Mouse (Mus musculus) heart, embryonic 11.5 days (tissue): ENCODE data around the gene Uba52. TPM values are rescaled to one million over a fixed set of nuclear protein-coding genes. Genes with fewer than 3 reads are reported as not detected.

Experiments
- ATAC-seq: fragments of 200-750 bp; cut with Nextera tagmentation; replicated peaks from 2 replicates; pipeline ENCODE4 v1.8.0; 2017; ENCODE audit warnings: moderate library complexity; ENCODE audit not compliant: insufficient number of reproducible peaks, low FRiP score, low TSS enrichment
- H3K27ac ChIP-seq: fragments of 300-500 bp; sonication (generic); 2 replicates; pipeline ENCODE4 v1.5.1; 2014; ENCODE audit warnings: mild to moderate bottlenecking, low read depth, low read length
- H3K27me3 ChIP-seq: fragments of 300-500 bp; sonication (generic); 2 replicates; pipeline ENCODE4 v1.6.1; 2014; ENCODE audit warnings: mild to moderate bottlenecking, low read length, mixed read lengths; ENCODE audit not compliant: control insufficient read depth, insufficient read depth
- H3K36me3 ChIP-seq: fragments of 300-500 bp; sonication (generic); 2 replicates; pipeline ENCODE4 v1.6.1; 2014; ENCODE audit warnings: mild to moderate bottlenecking, low read length, moderate library complexity, mixed read lengths; ENCODE audit not compliant: control insufficient read depth, insufficient read depth
- H3K4me1 ChIP-seq: fragments of 300-500 bp; sonication (generic); 2 replicates; pipeline ENCODE4 v1.6.1; 2014; ENCODE audit warnings: low read length; ENCODE audit not compliant: control insufficient read depth, insufficient read depth
- H3K4me2 ChIP-seq: fragments of 300-500 bp; sonication (generic); 2 replicates; pipeline ENCODE4 v1.6.1; 2014; ENCODE audit warnings: mild to moderate bottlenecking, moderate library complexity
- H3K4me3 ChIP-seq: fragments of 300-500 bp; sonication (generic); 2 replicates; pipeline ENCODE4 v1.5.1; 2014; ENCODE audit warnings: low read depth, low read length
- H3K9ac ChIP-seq: fragments of 300-500 bp; sonication (generic); 2 replicates; pipeline ENCODE4 v1.6.1; 2014; ENCODE audit warnings: mild to moderate bottlenecking, low read depth, low read length, moderate library complexity
- H3K9me3 ChIP-seq: fragments of 300-500 bp; sonication (generic); replicated peaks from 2 replicates; pipeline ENCODE4 v1.6.1; 2016; ENCODE audit warnings: low read length; ENCODE audit not compliant: control insufficient read depth
- WGBS: fragments of 180-500 bp; shearing (Covaris S2); extraction: QIAGEN DNeasy Blood & Tissue Kit; methylation state at CpG from one replicate; pipeline ENCODE4 v1.1.7; 2014; ENCODE audit not compliant: insufficient replicate concordance; 5-methylcytosine and 5-hydroxymethylcytosine counted together
- polyA plus RNA-seq: library from polyadenylated mRNA; unstranded; fragments of >200 nt; fragmentation: Nextera tagmentation; extraction: Ambion mirVana; gene quantifications from 2 replicates; pipeline ENCODE4 v1.2.1, GENCODE M21; 2014

Gene Uba52
- polyA plus RNA-seq, 1 experiment from 2014 or later = 827 TPM

DNA sequence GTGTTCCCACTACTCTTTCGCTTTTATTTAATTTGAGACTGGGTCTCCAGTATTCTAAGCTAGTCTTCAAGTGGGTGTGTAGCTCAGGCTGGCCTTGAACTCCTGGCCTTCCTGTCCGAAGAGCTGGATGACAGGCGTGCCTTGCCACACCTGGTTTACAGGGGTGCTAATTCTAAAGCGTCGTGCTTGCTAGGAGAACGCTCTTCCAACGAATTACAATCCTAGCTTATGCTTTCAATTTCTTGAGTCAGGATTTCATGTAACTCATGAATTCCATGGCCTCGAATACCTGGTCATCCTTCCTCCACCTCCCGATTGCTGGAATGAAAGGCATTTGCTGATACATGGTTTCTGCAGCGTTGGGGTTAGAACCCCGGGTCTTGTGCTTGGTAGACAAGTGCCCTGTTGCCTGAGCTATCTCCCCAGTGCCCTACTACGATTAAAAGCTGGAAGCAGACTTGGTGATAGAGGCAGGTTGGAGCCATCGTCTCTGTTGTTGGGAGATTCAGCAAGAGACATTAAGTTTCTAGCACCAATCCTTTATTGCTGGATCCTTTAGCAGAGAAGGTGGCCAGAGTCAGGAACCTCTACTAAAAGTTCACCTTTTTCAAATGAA is 17.7 kb upstream of the Uba52 start:
- peak overlapping the region; percentile 98 for H3K9ac ChIP-seq
- H3K36me3 ChIP-seq = peaks cover 28% of the 10 kb centered on the region
- WGBS = 21% methylated on average over 13 of the region's 13 CpGs
- H3K4me3 ChIP-seq = peak overlapping the region; percentile 91
- no peaks in the 10 kb centered on the region for H3K9me3 ChIP-seq
- H3K4me1 ChIP-seq = peaks cover 21% of the 10 kb centered on the region
- peak overlapping the region; percentile 68 for H3K4me2 ChIP-seq
- H3K27ac ChIP-seq = peak overlapping the region; percentile 91
- no peak for ATAC-seq
- H3K27me3 ChIP-seq = no peaks in the 10 kb centered on the region

DNA sequence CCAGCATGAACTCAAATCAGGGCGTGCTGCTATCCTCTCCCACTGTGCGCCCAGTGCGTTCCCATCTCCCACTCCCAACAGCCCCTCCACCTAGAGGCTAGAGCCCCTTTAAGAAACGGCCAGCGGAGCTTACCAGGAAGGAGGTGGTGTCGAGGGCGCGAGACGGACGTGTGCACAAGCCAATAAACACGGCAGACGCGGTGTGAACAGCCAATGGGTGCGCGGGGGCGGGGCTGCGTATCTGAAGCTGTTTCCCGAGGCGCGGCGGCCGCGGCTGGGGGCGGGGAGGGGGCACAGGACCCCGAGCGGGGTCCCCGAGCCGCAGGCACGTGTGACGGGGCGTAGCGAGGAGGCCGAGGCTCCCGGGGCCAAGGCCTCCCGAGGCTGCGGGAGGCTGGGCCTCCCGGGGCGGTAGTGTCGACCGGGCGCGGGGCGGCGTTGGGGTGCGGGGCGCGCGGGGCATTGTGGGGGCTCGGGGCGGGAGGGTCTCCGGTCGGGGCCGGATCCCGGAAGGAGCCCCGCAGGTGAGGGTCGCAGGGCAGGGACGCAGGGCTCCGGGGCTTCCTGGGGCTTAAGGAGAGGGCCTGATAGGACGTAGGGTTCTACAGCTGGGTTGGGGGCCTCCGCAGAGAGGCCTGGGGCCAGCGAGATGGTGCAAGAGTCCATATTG is 17.0 kb upstream of the Uba52 start, which contains the start of the genes Fkbp8 and Kxd1:
Gene Fkbp8 (plus strand): TSS at position 213 of the 670 bp plus-strand sequence.
Gene Kxd1 (minus strand): TSS at position 445 of the 670 bp plus-strand sequence.
- Histone ChIP-seq H3K9me3 (no peaks in the 10 kb centered on the region), H3K36me3 (peaks cover 26% of the 10 kb centered on the region), H3K4me1 (peaks cover 21% of the 10 kb centered on the region), H3K9ac (peak within 1 kb of the TSS; percentile 98), H3K27ac (peak within 1 kb of the TSS; percentile 91), H3K27me3 (no peaks in the 10 kb centered on the region), H3K4me3 (peak within 1 kb of the TSS; percentile 91), H3K4me2 (peak within 1 kb of the TSS; percentile 68)
- peak; percentile 88 for ATAC-seq
- WGBS = under 1% methylated on average over 51 of the region's 61 CpGs

DNA sequence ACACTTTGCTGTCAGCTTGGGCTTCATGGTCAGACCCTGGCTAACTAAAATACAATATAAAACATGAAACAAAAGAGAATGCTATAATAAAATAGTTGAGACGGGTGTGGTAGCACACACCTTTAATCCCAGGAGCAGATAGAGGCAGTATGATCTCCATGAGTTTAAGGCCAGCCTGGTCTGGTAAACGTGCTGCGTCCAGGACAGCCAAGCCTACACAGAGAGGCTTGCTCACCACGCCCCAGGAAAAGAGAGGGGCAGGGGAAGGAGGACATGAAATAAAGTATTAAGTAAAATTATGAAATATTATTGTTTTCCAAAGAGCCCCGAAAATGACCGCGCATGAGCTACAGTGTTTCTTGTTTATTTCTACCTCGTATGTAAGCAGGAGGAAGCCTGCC is 16.5 kb upstream of the Uba52 start:
- WGBS = 4% methylated on average over 8 of the region's 8 CpGs
- H3K27ac ChIP-seq = peak overlapping the region; percentile 1; the same call in 1 of the 2 replicates

DNA sequence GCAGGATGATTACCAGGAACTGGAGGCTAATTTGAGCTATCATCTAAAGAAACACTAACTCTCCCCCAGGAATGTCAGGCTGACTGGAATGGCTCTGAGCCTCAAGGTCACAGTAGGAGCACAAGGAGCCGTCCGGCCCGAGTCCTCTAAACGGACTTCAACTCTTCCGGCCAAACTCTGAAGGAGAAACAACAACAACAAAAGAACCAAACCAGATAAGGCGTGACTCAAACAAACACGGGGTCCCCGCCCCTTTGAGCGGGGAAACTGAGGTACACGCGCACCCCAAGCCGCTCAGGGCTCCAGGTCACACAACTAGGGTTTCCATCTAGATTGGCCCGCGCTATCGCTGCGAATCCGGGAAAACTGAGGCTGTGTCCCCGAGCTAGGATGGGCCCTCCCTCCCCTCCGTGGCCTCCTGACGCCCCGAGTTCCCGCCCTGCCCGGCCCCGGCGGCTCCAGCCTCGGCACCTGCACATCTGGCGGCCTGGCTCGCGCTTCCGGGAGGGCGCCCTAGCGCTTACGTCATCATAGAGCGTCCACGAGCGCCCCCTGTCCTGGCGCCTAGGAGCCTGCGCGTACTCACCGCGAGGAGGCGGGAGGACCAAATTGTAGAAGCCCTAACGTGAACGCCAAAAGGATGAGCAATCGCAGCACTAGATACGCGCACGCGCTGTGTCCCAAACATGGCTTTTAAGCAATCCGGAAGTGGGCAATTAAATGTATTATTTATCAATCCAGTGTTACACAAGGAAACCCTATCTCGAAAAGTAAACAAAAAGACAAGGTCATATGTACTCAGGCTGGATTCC is 12.2 kb upstream of the Uba52 start:
- Histone ChIP-seq H3K27ac (peak overlapping the region; percentile 82), H3K9me3 (no peaks in the 10 kb centered on the region), H3K4me1 (peaks cover 15% of the 10 kb centered on the region), H3K36me3 (no peaks in the 10 kb centered on the region; the same call in 1 of the 2 replicates), H3K4me3 (peak overlapping the region; percentile 77), H3K4me2 (peak overlapping the region; percentile 73), H3K9ac (peak overlapping the region; percentile 90), H3K27me3 (no peaks in the 10 kb centered on the region)
- WGBS = under 1% methylated on average over 51 of the region's 51 CpGs
- ATAC-seq = peak; percentile 74

More for the DNA sequence above, 16.5 kb upstream of the Uba52 start:
- Histone ChIP-seq H3K27me3 (no peaks in the 10 kb centered on the region), H3K9ac (peak overlapping the region; percentile 98), H3K4me3 (peak overlapping the region; percentile 91), H3K9me3 (no peaks in the 10 kb centered on the region), H3K4me2 (peak overlapping the region; percentile 68), H3K36me3 (peaks cover 21% of the 10 kb centered on the region), H3K4me1 (peaks cover 25% of the 10 kb centered on the region)
- no peak for ATAC-seq

DNA sequence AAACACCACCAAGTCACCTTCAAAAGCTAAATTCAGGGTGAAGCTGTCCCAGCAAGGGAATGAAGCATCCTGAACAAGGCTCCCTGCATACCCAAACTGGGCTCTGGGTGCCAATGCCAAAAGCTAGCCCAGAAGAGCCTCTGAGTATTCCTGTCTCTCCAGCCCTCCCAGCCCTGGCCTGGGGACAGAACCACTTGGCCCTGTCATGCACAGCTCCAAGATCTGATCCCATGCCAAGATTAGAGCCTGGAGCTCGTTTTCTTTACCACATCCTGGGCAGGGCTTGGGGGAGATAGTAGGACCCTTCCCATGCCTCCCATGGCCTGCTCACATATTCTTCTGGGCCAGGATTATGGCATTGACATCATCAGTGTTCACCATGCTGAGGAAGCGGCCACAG is 9.0 kb upstream of the Uba52 start:
- Histone ChIP-seq H3K9me3 (no peaks in the 10 kb centered on the region), H3K4me1 (0 out of 2 replicates have a peak, but pooled peaks cover 6% of the 10 kb centered on the region), H3K27me3 (no peaks in the 10 kb centered on the region), H3K27ac (no peak overlapping the region), H3K4me3 (no peak overlapping the region), H3K4me2 (no peak overlapping the region), H3K36me3 (peaks cover 2% of the 10 kb centered on the region; the same call in 1 of the 2 replicates), H3K9ac (no peak overlapping the region)
- ATAC-seq = no peak
- 64% methylated on average over 2 of the region's 2 CpGs for WGBS

DNA sequence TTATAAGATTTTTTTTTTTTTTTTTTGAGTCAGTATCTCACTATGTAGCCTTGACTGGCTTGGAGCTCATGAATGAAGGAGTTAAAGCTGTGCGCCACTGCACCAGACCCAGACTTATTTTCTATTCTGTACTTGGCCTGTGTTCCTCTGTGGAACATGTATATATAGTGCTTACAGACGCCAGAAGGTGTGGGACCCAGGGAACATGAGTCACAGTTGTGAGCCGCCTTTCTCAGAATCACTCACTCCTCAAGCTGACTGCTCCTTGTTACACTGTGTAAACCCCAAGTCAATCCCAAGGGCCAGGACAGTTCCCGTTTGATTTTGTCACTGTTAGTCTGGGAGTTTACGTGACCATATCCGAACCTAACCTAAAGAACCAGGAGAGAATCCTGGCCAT is 8.4 kb upstream of the Uba52 start:
- ATAC-seq = no peak
- peaks cover 2% of the 10 kb centered on the region; the same call in 1 of the 2 replicates for H3K36me3 ChIP-seq
- H3K4me1 ChIP-seq = 0 out of 2 replicates have a peak, but pooled peaks cover 6% of the 10 kb centered on the region
- H3K9ac ChIP-seq = no peak overlapping the region
- H3K9me3 ChIP-seq = no peaks in the 10 kb centered on the region
- H3K27ac ChIP-seq = no peak overlapping the region
- H3K4me2 ChIP-seq = no peak overlapping the region
- WGBS = 89% methylated on average over 6 of the region's 6 CpGs
- no peaks in the 10 kb centered on the region for H3K27me3 ChIP-seq
- no peak overlapping the region for H3K4me3 ChIP-seq

DNA sequence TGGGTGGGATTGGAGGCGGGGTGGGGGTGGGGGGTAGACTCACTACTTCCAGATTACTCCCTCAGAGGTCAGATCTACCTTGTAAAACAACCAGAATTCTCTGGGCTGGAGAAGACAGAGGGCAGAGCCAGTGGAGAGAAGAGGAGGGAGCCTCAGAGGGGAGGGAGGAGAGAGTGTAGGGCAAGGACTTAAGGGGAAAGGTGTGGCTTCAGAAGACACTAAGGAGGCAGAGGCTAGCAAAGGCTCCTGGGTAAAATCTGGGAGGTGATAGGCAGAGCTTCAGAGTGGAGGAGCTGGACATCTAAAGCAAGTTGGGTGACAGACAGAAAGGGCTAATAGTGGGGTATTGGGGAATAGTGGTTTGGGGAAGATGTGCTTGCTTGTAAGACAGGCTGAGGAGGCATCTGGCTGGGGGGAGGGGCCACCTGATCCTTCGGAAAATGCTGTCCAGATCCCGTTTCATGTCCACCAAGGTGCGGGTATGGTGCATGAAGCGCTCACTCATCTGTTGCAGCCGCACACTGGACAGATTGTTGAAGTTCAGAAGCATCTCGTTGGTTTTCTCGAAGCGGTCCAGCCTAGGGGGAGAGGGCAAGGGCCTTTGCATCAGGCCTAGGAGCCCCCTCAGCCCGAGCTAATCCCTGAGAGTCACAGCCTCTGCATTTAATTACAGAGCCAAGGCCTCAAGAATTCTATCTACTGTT is 7.5 kb upstream of the Uba52 start:
- no peak for ATAC-seq
- H3K36me3 ChIP-seq = peaks cover 2% of the 10 kb centered on the region; the same call in 1 of the 2 replicates
- WGBS = 73% methylated on average over 10 of the region's 10 CpGs

DNA sequence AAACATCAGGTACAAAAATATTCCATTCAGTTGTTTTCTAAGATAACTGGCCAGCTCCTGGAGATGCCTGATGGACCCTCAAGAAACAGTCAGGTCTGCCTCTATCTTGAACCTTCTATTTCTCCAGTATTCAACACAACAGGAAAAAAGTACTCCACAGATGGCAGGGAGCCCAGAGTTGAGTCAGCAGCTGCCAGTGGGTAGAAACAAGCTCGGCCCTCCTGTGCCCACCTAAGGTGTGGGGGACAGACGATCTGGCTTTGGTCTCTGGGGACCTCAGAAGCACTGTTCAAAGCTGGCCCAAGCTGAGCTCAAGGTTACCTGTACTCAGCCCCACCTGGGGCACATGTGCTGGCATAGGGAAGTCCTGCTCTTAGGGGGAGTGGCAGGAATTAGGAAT is 2.8 kb upstream of the Uba52 start:
- H3K27me3 ChIP-seq = no peaks in the 10 kb centered on the region
- 89% methylated on average over 2 of the region's 2 CpGs for WGBS
- no peak overlapping the region for H3K4me3 ChIP-seq
- no peak overlapping the region for H3K4me2 ChIP-seq
- no peak overlapping the region; the same call in 1 of the 2 replicates for H3K9ac ChIP-seq
- no peak overlapping the region for H3K27ac ChIP-seq
- no peaks in the 10 kb centered on the region for H3K9me3 ChIP-seq
- peaks cover 10% of the 10 kb centered on the region for H3K4me1 ChIP-seq
- H3K36me3 ChIP-seq = peaks cover 7% of the 10 kb centered on the region
- no peak for ATAC-seq

More for the DNA sequence above, 7.5 kb upstream of the Uba52 start:
- Histone ChIP-seq H3K9ac (no peak overlapping the region), H3K9me3 (no peaks in the 10 kb centered on the region), H3K27me3 (no peaks in the 10 kb centered on the region), H3K4me3 (no peak overlapping the region), H3K4me2 (no peak overlapping the region), H3K27ac (no peak overlapping the region), H3K4me1 (peaks cover 6% of the 10 kb centered on the region; the same call in 1 of the 2 replicates)
